Mouse (Mus musculus) heart, postnatal 0 days (tissue): ENCODE measurements at regions not wholly inside any gene's neighbourhood (a gene's known extent, or its start where the extent isn't known, plus 50 kb on each side); places are given as distances from the start of the nearest gene placed in this dataset.

Experiments
- ATAC-seq: fragments of 200-750 bp; cut with Nextera tagmentation; 2 replicates; pipeline ENCODE4 v1.8.0; 2017; ENCODE audit warnings: low read depth, moderate number of reproducible peaks, moderate library complexity; ENCODE audit not compliant: insufficient read depth
- DNase-seq: peaks from one replicate; pipeline ENCODE4 v3.0.0-alpha.2; 2016; ENCODE audit warnings: low spot score
- H3K27ac ChIP-seq: fragments of 300-500 bp; sonication (generic); 2 replicates; pipeline ENCODE4 v1.5.1; 2014; ENCODE audit warnings: low read depth, mild to moderate bottlenecking
- H3K27me3 ChIP-seq: fragments of 300-500 bp; sonication (generic); 2 replicates; pipeline ENCODE4 v1.6.1; 2014; ENCODE audit warnings: low read length, mixed read lengths; ENCODE audit not compliant: control insufficient read depth, insufficient read depth
- H3K36me3 ChIP-seq: fragments of 300-500 bp; sonication (generic); replicated peaks from 2 replicates; pipeline ENCODE4 v1.6.1; 2014; ENCODE audit warnings: low read length, mixed read lengths; ENCODE audit not compliant: control insufficient read depth, insufficient read depth
- H3K4me1 ChIP-seq: fragments of 300-500 bp; sonication (generic); 2 replicates; pipeline ENCODE4 v1.6.1; 2014; ENCODE audit warnings: antibody characterized with exemption; ENCODE audit not compliant: control insufficient read depth, insufficient read depth
- H3K4me2 ChIP-seq: fragments of 300-500 bp; sonication (generic); 2 replicates; pipeline ENCODE4 v1.6.1; 2014; ENCODE audit warnings: low read depth, mild to moderate bottlenecking, low read length, moderate library complexity
- H3K4me3 ChIP-seq: fragments of 300-500 bp; sonication (generic); 2 replicates; pipeline ENCODE4 v1.5.1; 2014; ENCODE audit warnings: low read depth, low read length
- H3K9ac ChIP-seq: fragments of 300-500 bp; sonication (generic); replicated peaks from 2 replicates; pipeline ENCODE4 v1.6.1; 2014; ENCODE audit warnings: low read depth, low read length, mixed read lengths
- H3K9me3 ChIP-seq: fragments of 300-500 bp; sonication (generic); replicated peaks from 2 replicates; pipeline ENCODE4 v1.6.1; 2016; ENCODE audit warnings: low read length; ENCODE audit not compliant: control insufficient read depth
- CTCF ChIP-seq: IDR thresholded peaks from 2 replicates; pipeline ENCODE4 v1.5.1; 2016; ENCODE audit warnings: antibody characterized with exemption, control low read depth, low read depth
- EP300 ChIP-seq: IDR thresholded peaks from 2 replicates; pipeline ENCODE4 v1.6.1; 2016; ENCODE audit warnings: antibody characterized with exemption, low read depth
- WGBS: fragments of 180-500 bp; shearing (Covaris S2); extraction: QIAGEN DNeasy Blood & Tissue Kit; methylation state at CpG from one replicate; pipeline ENCODE4 v1.1.7; 2014; 5-methylcytosine and 5-hydroxymethylcytosine counted together

- H3K4me1 ChIP-seq = no peaks in the 10 kb centered on the region
- no peak overlapping the region for H3K4me3 ChIP-seq
- ATAC-seq (no peak), DNase-seq (no peak)
- H3K4me2 ChIP-seq = no peak overlapping the region
- TF ChIP-seq CTCF (no peak), EP300 (no peak)
- H3K27ac ChIP-seq = no peak overlapping the region
- no peaks in the 10 kb centered on the region for H3K36me3 ChIP-seq
- H3K9ac ChIP-seq = no peak overlapping the region
- no peaks in the 10 kb centered on the region for H3K9me3 ChIP-seq
- no peaks in the 10 kb centered on the region for H3K27me3 ChIP-seq
These were observed 56.0 kb downstream of the Ccdc71l start for GRCm38 (mm10) chr12:32434506-32435002.

GRCm38 (mm10) chr12:32435126-32435525, 56.6 kb downstream of the Ccdc71l start:
- Histone ChIP-seq H3K36me3 (no peaks in the 10 kb centered on the region), H3K4me3 (no peak overlapping the region), H3K4me2 (no peak overlapping the region), H3K27me3 (no peaks in the 10 kb centered on the region), H3K4me1 (no peaks in the 10 kb centered on the region), H3K9ac (no peak overlapping the region), H3K27ac (no peak overlapping the region), H3K9me3 (no peaks in the 10 kb centered on the region)
- TF ChIP-seq CTCF = no peak
- no peak for TF ChIP-seq EP300
- WGBS = 42% methylated on average over 1 of the region's 1 CpGs
- no peak for DNase-seq
- ATAC-seq = no peak

- Histone ChIP-seq H3K27ac (no peak overlapping the region), H3K4me3 (no peak overlapping the region), H3K36me3 (no peaks in the 10 kb centered on the region), H3K4me2 (no peak overlapping the region), H3K27me3 (no peaks in the 10 kb centered on the region), H3K4me1 (no peaks in the 10 kb centered on the region), H3K9ac (no peak overlapping the region), H3K9me3 (no peaks in the 10 kb centered on the region)
- DNase-seq = no peak
- 67% methylated on average over 1 of the region's 1 CpGs for WGBS
- no peak for ATAC-seq
- TF ChIP-seq EP300 (no peak), CTCF (no peak)
These were observed 59.7 kb downstream of the Ccdc71l start for GRCm38 (mm10) chr12:32438209-32438608.

- H3K4me3 ChIP-seq = no peak overlapping the region
These were observed 66.3 kb downstream of the Ccdc71l start for GRCm38 (mm10) chr12:32444770-32445169.

GRCm38 (mm10) chr12:32445874-32446273, 67.4 kb downstream of the Ccdc71l start:
- no peak for TF ChIP-seq EP300
- H3K36me3 ChIP-seq = no peaks in the 10 kb centered on the region
- H3K9me3 ChIP-seq = no peaks in the 10 kb centered on the region
- ATAC-seq = no peak
- no peak overlapping the region for H3K27ac ChIP-seq
- no peak for DNase-seq
- H3K4me2 ChIP-seq = no peak overlapping the region
- no peak overlapping the region for H3K4me3 ChIP-seq
- no peak overlapping the region for H3K9ac ChIP-seq
- no peaks in the 10 kb centered on the region for H3K4me1 ChIP-seq
- no peaks in the 10 kb centered on the region for H3K27me3 ChIP-seq

More at GRCm38 (mm10) chr12:32444770-32445169, 66.3 kb downstream of the Ccdc71l start:
- Histone ChIP-seq H3K9ac (no peak overlapping the region), H3K27me3 (no peaks in the 10 kb centered on the region), H3K4me1 (no peaks in the 10 kb centered on the region), H3K36me3 (no peaks in the 10 kb centered on the region), H3K27ac (no peak overlapping the region), H3K9me3 (no peaks in the 10 kb centered on the region), H3K4me2 (no peak overlapping the region)
- no peak for ATAC-seq
- 74% methylated on average over 4 of the region's 4 CpGs for WGBS
- no peak for DNase-seq
- TF ChIP-seq CTCF (no peak), EP300 (no peak)

- H3K36me3 ChIP-seq = no peaks in the 10 kb centered on the region
- H3K4me2 ChIP-seq = no peak overlapping the region
- DNase-seq (no peak), ATAC-seq (no peak)
- TF ChIP-seq EP300 = no peak
- no peak for TF ChIP-seq CTCF
- H3K27ac ChIP-seq = no peak overlapping the region
- no peaks in the 10 kb centered on the region for H3K9me3 ChIP-seq
- no peaks in the 10 kb centered on the region for H3K27me3 ChIP-seq
- 0 out of 2 replicates have a peak, but pooled peaks cover 4% of the 10 kb centered on the region for H3K4me1 ChIP-seq
- H3K9ac ChIP-seq = no peak overlapping the region
- H3K4me3 ChIP-seq = no peak overlapping the region
These were observed 70.9 kb downstream of the Ccdc71l start for GRCm38 (mm10) chr12:32449373-32449772.
